Mouse (Mus musculus): ENCODE measurements around the gene Fam45a. TPM values are rescaled to one million over a fixed set of nuclear protein-coding genes. Genes with fewer than 3 reads are reported as not detected.

Gene Fam45a
- total RNA-seq (2012; rRNA removed) (16.2 TPM in 2 replicates), total RNA-seq (2014; rRNA removed) (24.4 and 29.8 TPM in 2 replicates), polyA plus RNA-seq (2012; ENCODE audit: insufficient read length, low read depth) (27.3 and 35.2 TPM in 2 replicates)

- Histone ChIP-seq H3K36me3 (replicated peaks in 1 of 2; ENCODE audit: control insufficient read depth in 1 of 2, insufficient read depth in 1 of 2, low read length in 1 of 2) (peaks cover 7 to 20% of the 10 kb centered on the region in 2 experiments), H3K4me1 (ENCODE audit: control insufficient read depth in 1 of 2, insufficient read depth in 2 of 2) (peaks cover 3 to 19% of the 10 kb centered on the region in 2 experiments; a peak in 3 of 4 replicates), H3K9me3 (replicated peaks; ENCODE audit: low read length) (no peaks in the 10 kb centered on the region), H3K27me3 (replicated peaks) (no peaks in the 10 kb centered on the region), H3K79me2 (replicated peaks; ENCODE audit: control insufficient read depth, extremely low read depth, insufficient read depth, poor library complexity, severe bottlenecking) (peaks cover 16% of the 10 kb centered on the region), H3K4me2 (ENCODE audit: insufficient read depth, low read depth, poor library complexity, severe bottlenecking) (peak within 1 kb of the TSS; percentile 90), H3K4me3 (replicated peaks in 1 of 3; ENCODE audit: low read depth in 2 of 3, low read length in 2 of 3, poor library complexity in 1 of 3) (peak within 1 kb of the TSS; percentile 70 to 82 (median 78)), H3K9ac (ENCODE audit: insufficient read depth, low read depth) (peak within 1 kb of the TSS; percentile 82), H3K27ac (ENCODE audit: insufficient read depth, low read depth) (no peak within 1 kb of the TSS)
- in situ Hi-C loops (cut with MboI; ENCODE audit: low pct_ligation_motif_present, low pct_unique_long_range_greater_than_20kb, low sequenced_read_pairs) = no loop called here
- TF ChIP-seq ELF1 (IDR thresholded peaks at IDR 0.05; ENCODE audit: low read depth, low read length) (peak; percentile 75), HCFC1 (IDR thresholded peaks at IDR 0.05; ENCODE audit: low read depth, low read length) (peak; percentile 64), NRF1 (IDR thresholded peaks at IDR 0.05; ENCODE audit: low read depth, low read length) (no peak), TCF12 (IDR thresholded peaks at IDR 0.05; ENCODE audit: low read depth, low read length) (peak; percentile 60; the same call in 1 of the 2 replicates), POLR2A (IDR thresholded peaks at IDR 0.05; ENCODE audit: low read depth, low read length) (peak; percentile 90), NELFE (IDR thresholded peaks at IDR 0.05; ENCODE audit: low read depth, low read length) (peak; percentile 60), ZC3H11A (IDR thresholded peaks at IDR 0.05; ENCODE audit: low read depth, low read length) (no peak), ZMIZ1 (IDR thresholded peaks at IDR 0.05; ENCODE audit: low read depth, low read length) (no peak), SMC3 (IDR thresholded peaks at IDR 0.05; ENCODE audit: low read depth, low read length) (peak; percentile 31), TBP (conservative IDR thresholded peaks at IDR 0.05; ENCODE audit: low read depth, low read length) (0 out of 2 replicates have a peak, but pooled peaks have one; percentile 60), ZNF384 (IDR thresholded peaks at IDR 0.05; ENCODE audit: low read depth, low read length) (no peak), RAD21 (IDR thresholded peaks at IDR 0.05; ENCODE audit: low read depth, low read length) (peak; percentile 36), JUN (IDR thresholded peaks at IDR 0.05; ENCODE audit: insufficient read depth, low read depth, low read length) (no peak), CTCF (conservative IDR thresholded peaks at IDR 0.05 in 1 of 2, IDR thresholded peaks at IDR 0.05 in 1 of 2; ENCODE audit: low read depth in 2 of 2, low read length in 2 of 2) (peak in 1 of 2 experiments; percentile 85; a peak in 2 of 4 replicates)
- DNase-seq (ENCODE audit: extremely low read depth) = peak; percentile 94
- dilution Hi-C loops (cut with MboI; ENCODE audit: extremely low pct_ligation_motif_present, extremely low pct_unique_long_range_greater_than_20kb, low sequenced_read_pairs) = no loop called here
Observed at GRCm38 (mm10) chr19:60811098-60812035, at the start of gene Fam45a. Gene Fam45a, plus strand, starts transcription at chr19:60811585.

- dilution Hi-C loops (cut with MboI; ENCODE audit: extremely low pct_ligation_motif_present, extremely low pct_unique_long_range_greater_than_20kb, low sequenced_read_pairs) = no loop called here
- TF ChIP-seq E2F4 (IDR thresholded peaks at IDR 0.05; ENCODE audit: insufficient replicate concordance, low read depth, low read length) = no peak
- no peak for TF ChIP-seq RCOR1 (conservative IDR thresholded peaks at IDR 0.05; ENCODE audit: low read depth, low read length)
- no peak for TF ChIP-seq MAX (IDR thresholded peaks at IDR 0.05; ENCODE audit: low read length)
- no peak for TF ChIP-seq GABPA (IDR thresholded peaks at IDR 0.05; ENCODE audit: insufficient replicate concordance, low read depth, low read length)
- no peak for TF ChIP-seq EP300 (IDR thresholded peaks at IDR 0.05; ENCODE audit: low read length)
- no peak for TF ChIP-seq KAT2A (IDR thresholded peaks at IDR 0.05; ENCODE audit: insufficient replicate concordance, low read length)
- no peak for TF ChIP-seq USF1 (IDR thresholded peaks at IDR 0.05; ENCODE audit: low read depth, low read length)
- TF ChIP-seq SIN3A (IDR thresholded peaks at IDR 0.05; ENCODE audit: low read length) = no peak
- no peak for TF ChIP-seq NELFE (IDR thresholded peaks at IDR 0.05; ENCODE audit: low read depth, low read length)
- TF ChIP-seq ZMIZ1 (IDR thresholded peaks at IDR 0.05; ENCODE audit: low read depth, low read length) = no peak
- TF ChIP-seq CHD1 (IDR thresholded peaks at IDR 0.05; ENCODE audit: low read depth, low read length) = no peak
- TF ChIP-seq PAX5 (IDR thresholded peaks at IDR 0.05; ENCODE audit: low read length) = no peak
- peaks cover 39% of the 10 kb centered on the region for H3K79me2 ChIP-seq (replicated peaks; ENCODE audit: control insufficient read depth, extremely low read depth, insufficient read depth, poor library complexity, severe bottlenecking)
Observed at GRCm38 (mm10) chr19:60773366-60773765, 38.0 kb upstream of the Fam45a start.

More at GRCm38 (mm10) chr19:60773366-60773765, 38.0 kb upstream of the Fam45a start:
- no peak overlapping the region for H3K27ac ChIP-seq (ENCODE audit: insufficient read depth, low read depth)
- peaks cover 50 to 93% of the 10 kb centered on the region in 2 experiments for H3K36me3 ChIP-seq (replicated peaks in 1 of 2; ENCODE audit: control insufficient read depth in 1 of 2, insufficient read depth in 1 of 2, low read length in 1 of 2)
- no peaks in the 10 kb centered on the region for H3K9me3 ChIP-seq (replicated peaks; ENCODE audit: low read length)
- H3K9ac ChIP-seq (ENCODE audit: insufficient read depth, low read depth) = no peak overlapping the region
- no peak overlapping the region for H3K4me2 ChIP-seq (ENCODE audit: insufficient read depth, low read depth, poor library complexity, severe bottlenecking)
- no peak overlapping the region for H3K4me3 ChIP-seq (replicated peaks in 1 of 3; ENCODE audit: low read depth in 2 of 3, low read length in 2 of 3, poor library complexity in 1 of 3)
- in situ Hi-C loops (cut with MboI; ENCODE audit: low pct_ligation_motif_present, low pct_unique_long_range_greater_than_20kb, low sequenced_read_pairs) = no loop called here
- H3K4me1 ChIP-seq (ENCODE audit: control insufficient read depth in 1 of 2, insufficient read depth in 2 of 2) = no peaks in the 10 kb centered on the region
- DNase-seq (ENCODE audit: extremely low read depth) = no peak
- no peaks in the 10 kb centered on the region for H3K27me3 ChIP-seq (replicated peaks)

Data from CH12.LX (cell line).